Mouse (Mus musculus) testis, adult 2 months (tissue): Measurements from ENCODE around the gene Tiam1.

Experiments used
- CTCF ChIP-seq: fragments of 200-500 bp; IDR thresholded peaks from 2 replicates; pipeline ENCODE4 v1.5.1; 2012; ENCODE audit warnings: low read depth, mild to moderate bottlenecking, inconsistent platforms, low read length, moderate library complexity; ENCODE audit not compliant: control insufficient read depth, insufficient read depth, insufficient replicate concordance
- POLR2A ChIP-seq: fragments of 200-500 bp; IDR thresholded peaks from 2 replicates; pipeline ENCODE4 v1.6.1; 2012; ENCODE audit warnings: low read depth, mild to moderate bottlenecking, inconsistent platforms, low read length, moderate library complexity; ENCODE audit not compliant: control insufficient read depth

DNA sequence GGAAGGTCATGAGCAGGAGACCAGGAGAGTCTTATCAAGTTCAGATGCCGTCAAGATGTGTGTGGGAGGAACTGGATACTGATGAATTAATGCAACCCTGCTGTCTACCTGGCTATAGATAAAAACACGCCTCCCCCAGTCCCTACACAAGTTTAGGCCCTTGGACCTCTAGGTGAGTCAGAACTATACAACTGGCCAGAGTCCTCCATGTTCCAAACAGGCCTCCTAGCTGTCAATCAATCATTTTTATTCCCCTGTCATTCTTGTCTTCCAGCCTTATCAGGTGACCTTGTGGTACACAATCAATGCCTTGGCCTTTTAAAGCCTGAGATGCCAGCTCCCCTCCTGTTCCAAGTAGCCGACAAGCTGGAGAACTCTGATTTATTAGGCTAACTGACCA is 363.9 kb downstream of the Tiam1 start:
- no peak for TF ChIP-seq CTCF
- TF ChIP-seq POLR2A: no peak
